Mouse (Mus musculus): ENCODE measurements at regions not wholly inside any gene's neighbourhood (a gene's known extent, or its start where the extent isn't known, plus 50 kb on each side); places are given as distances from the start of the nearest gene placed in this dataset.

DNA sequence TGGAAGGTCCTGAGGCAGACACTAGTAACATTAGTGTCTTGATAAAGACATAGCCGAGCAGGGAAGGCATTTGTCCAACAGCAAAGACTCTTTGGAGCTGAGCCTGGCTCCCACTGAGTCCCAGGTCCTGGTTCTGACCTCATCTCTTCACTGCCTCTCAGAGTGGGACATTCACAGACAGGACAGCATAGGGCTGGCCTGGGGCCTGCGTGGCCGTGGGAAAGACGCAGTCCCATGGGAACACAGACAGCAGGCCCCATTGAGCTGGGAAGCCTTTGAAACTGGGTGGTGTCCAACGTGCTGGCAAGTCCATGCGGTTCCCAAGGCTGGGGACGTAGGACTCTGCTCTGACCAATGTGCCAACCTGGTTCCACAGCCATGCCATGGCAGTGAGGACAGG lies 97.5 kb upstream of the 1700021F07Rik start:
- TF ChIP-seq CTCF (IDR thresholded peaks at IDR 0.05; ENCODE audit: insufficient read depth, low read depth, low read length) (no peak), POLR2A (IDR thresholded peaks at IDR 0.05; ENCODE audit: insufficient read depth, low read depth, low read length) (no peak)
